Mouse (Mus musculus) small intestine, adult 2 months (tissue): ENCODE data around the gene Prlr. TPM values are rescaled to one million over a fixed set of nuclear protein-coding genes. Genes with fewer than 3 reads are reported as not detected.

ENCODE experiments used
- H3K27ac ChIP-seq: fragments of 200-500 bp; 2 replicates; pipeline ENCODE4 v1.5.1; 2012; ENCODE audit warnings: low read depth, low read length, control low read depth, inconsistent platforms; ENCODE audit not compliant: insufficient read depth
- H3K27me3 ChIP-seq: fragments of 200-500 bp; 2 replicates; pipeline ENCODE4 v1.6.1; 2012; ENCODE audit warnings: mild to moderate bottlenecking, moderate library complexity, low read length, inconsistent platforms; ENCODE audit not compliant: control insufficient read depth, insufficient read depth
- H3K36me3 ChIP-seq: fragments of 200-500 bp; 2 replicates; pipeline ENCODE4 v1.6.1; 2012; ENCODE audit warnings: mild to moderate bottlenecking, low read length, control low read depth, inconsistent platforms; ENCODE audit not compliant: control insufficient read depth, insufficient read depth
- H3K4me1 ChIP-seq: fragments of 200-500 bp; 2 replicates; pipeline ENCODE4 v1.6.1; 2012; ENCODE audit warnings: low read length, inconsistent platforms, mixed read lengths; ENCODE audit not compliant: control insufficient read depth, insufficient read depth, insufficient read length
- H3K4me3 ChIP-seq: fragments of 200-500 bp; 2 replicates; pipeline ENCODE4 v1.5.1; 2012; ENCODE audit warnings: low read depth, mild to moderate bottlenecking, control low read depth, inconsistent platforms, low read length, moderate library complexity
- CTCF ChIP-seq: fragments of 200-500 bp; IDR thresholded peaks from 2 replicates; pipeline ENCODE4 v1.5.1; 2012; ENCODE audit warnings: low read depth, mild to moderate bottlenecking, control low read depth, inconsistent platforms, low read length, moderate library complexity, mixed read lengths; ENCODE audit not compliant: insufficient replicate concordance, insufficient read length; ENCODE audit errors: extremely low read depth
- POLR2A ChIP-seq: fragments of 200-500 bp; IDR thresholded peaks from 2 replicates; pipeline ENCODE4 v1.6.1; 2012; ENCODE audit warnings: low read depth, mild to moderate bottlenecking, control low read depth, inconsistent platforms, low read length, moderate library complexity
- WGBS: fragments of 180-500 bp; shearing (Covaris S2); methylation state at CpG from one replicate; pipeline ENCODE4 v1.1.7; 2018; 5-methylcytosine and 5-hydroxymethylcytosine counted together
- polyA plus RNA-seq: library from polyadenylated mRNA; depleted of rRNA; stranded (reverse); fragments of >200 nt; gene quantifications from 2 replicates; pipeline ENCODE4 v1.2.3, GENCODE M21; 2012

Prlr gene
- polyA plus RNA-seq, 1 experiment = 44.0 TPM

DNA sequence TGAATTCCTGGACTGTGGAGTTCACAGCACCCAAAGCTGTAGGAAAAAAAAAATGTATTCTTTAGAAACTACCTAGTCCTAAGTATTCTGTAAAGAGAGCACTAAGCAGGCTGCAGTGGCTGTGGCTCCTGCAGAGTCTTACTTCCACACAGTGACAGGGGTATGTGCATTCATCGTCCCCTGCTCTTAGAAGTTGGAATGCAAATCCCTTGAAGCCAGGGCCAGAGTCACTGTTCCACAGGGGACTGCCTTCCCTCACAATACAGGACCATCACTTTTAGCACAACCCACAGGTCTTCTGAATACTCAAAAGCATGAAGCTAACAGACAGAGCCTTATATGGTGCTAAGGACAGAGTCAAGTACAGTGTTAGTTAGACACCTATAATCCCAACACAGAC lies 75.5 kb downstream of the Prlr start:
- no peaks in the 10 kb centered on the region for H3K4me1 ChIP-seq
- H3K27ac ChIP-seq = no peak overlapping the region
- no peak overlapping the region for H3K4me3 ChIP-seq
- H3K36me3 ChIP-seq = no peaks in the 10 kb centered on the region; the same call in 1 of the 2 replicates
- H3K27me3 ChIP-seq = no peaks in the 10 kb centered on the region
- TF ChIP-seq POLR2A = no peak
- TF ChIP-seq CTCF = no peak
- 84% methylated on average over 1 of the region's 1 CpGs for WGBS

DNA sequence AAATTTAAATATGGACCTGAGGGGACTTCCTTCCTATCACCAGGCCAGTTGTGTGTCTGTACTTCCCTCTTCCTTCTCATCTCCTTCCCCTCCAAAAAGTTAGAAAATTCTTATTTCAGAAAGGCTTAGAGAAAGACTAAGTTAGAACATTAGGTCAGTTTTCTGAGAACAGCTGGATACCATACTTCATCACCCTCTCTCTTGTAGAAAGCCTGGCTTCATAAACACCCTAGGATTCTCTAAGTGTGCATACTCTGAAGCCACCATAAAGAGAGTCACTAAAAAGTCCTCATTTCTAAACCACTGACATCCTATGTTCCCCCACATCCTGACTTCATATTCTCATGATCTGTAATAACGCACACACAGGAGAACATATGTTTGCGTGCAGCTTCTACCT lies 85.2 kb downstream of the Prlr start:
- Histone ChIP-seq H3K4me3 (no peak overlapping the region), H3K4me1 (no peaks in the 10 kb centered on the region), H3K27me3 (no peaks in the 10 kb centered on the region), H3K27ac (no peak overlapping the region), H3K36me3 (no peaks in the 10 kb centered on the region)
- WGBS = 97% methylated on average over 2 of the region's 2 CpGs
- TF ChIP-seq CTCF (no peak), POLR2A (no peak)

DNA sequence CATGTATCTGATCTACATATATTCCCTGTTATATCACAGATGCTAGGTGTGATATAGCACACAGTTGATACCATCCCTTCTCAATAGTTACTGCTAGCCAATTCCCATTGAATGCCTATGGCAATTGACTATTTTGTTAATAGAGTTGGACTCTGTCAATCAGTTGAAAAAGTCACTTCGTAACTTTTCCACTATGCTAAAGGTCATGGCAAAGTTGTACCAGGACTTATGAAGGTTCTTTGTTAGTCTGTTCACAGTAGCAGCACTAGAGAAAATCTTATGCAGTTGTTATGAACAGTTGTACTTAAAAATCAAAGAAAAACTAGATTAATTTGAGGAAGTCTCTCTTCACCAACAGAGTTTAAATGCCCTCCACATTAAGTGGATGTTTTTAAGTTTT lies 85.6 kb downstream of the Prlr start:
- no peaks in the 10 kb centered on the region for H3K36me3 ChIP-seq
- no peaks in the 10 kb centered on the region for H3K27me3 ChIP-seq
- WGBS = 81% methylated on average over 1 of the region's 1 CpGs
- no peak overlapping the region for H3K4me3 ChIP-seq
- no peak overlapping the region for H3K27ac ChIP-seq
- TF ChIP-seq CTCF (no peak), POLR2A (no peak)
- no peaks in the 10 kb centered on the region for H3K4me1 ChIP-seq

DNA sequence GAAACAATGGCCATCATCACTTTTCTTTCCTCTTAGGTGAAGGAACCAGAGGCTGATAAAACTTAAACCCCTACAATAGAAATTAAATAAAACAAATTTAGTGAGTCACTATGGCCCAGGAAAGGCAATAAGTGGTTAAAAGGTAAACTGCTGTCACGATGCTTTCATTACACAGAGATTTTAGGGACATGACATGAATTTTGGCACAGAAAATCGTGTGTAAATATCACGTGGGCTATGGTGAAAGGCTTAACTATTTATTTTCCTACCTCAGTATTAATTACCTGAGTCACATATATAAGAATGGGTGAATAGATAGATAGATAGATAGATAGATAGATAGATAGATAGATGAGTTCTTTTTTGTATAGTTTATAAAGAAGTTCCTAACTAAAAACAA lies 86.4 kb downstream of the Prlr start:
- 44% methylated on average over 3 of the region's 3 CpGs for WGBS
- H3K36me3 ChIP-seq = no peaks in the 10 kb centered on the region
- H3K27ac ChIP-seq = no peak overlapping the region
- H3K4me1 ChIP-seq = no peaks in the 10 kb centered on the region
- H3K27me3 ChIP-seq = no peaks in the 10 kb centered on the region
- TF ChIP-seq POLR2A (no peak), CTCF (no peak)
- H3K4me3 ChIP-seq = no peak overlapping the region

DNA sequence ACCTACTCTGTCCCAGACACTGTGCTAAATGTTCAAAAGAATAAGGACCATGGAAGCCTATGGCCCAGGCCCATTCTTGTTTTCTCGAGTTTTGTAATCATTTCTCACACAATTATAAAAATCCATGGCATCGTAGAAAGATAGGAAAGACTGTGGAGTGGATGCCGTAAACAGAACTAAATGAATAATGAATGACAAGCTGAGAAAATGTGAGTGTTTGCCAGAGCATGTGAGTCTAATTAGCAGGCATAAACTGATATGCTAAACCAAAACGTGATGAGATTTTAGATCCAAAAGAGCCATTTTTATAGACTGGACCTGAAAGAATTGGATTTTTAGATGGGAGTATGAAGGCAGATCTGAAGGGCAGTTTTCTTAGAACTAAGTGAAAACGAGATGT lies 87.8 kb downstream of the Prlr start:
- TF ChIP-seq POLR2A (no peak), CTCF (no peak)
- Histone ChIP-seq H3K36me3 (no peaks in the 10 kb centered on the region), H3K27ac (no peak overlapping the region), H3K4me1 (no peaks in the 10 kb centered on the region), H3K4me3 (no peak overlapping the region), H3K27me3 (no peaks in the 10 kb centered on the region)
- WGBS = 86% methylated on average over 5 of the region's 5 CpGs

DNA sequence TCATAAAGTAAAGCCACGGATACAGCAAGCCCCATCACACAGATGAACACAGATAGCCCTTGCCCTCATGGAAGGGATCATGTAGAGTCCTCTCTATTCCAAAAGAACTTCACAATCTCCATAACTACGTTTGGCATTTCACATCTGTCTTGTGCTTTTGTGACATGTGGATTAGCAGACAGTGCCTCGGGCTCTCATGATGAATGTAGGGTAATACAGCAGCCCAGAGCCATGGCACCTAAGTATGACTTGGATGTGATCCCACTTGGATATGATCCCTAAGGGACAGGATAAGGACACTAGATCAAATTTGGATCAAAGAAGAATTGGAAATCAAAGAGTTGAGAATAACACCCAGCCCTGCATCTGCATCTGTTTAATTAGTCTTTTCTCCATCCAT lies 90.2 kb downstream of the Prlr start:
- H3K27me3 ChIP-seq = no peaks in the 10 kb centered on the region
- H3K36me3 ChIP-seq = no peaks in the 10 kb centered on the region
- TF ChIP-seq POLR2A (no peak), CTCF (no peak)
- H3K4me1 ChIP-seq = no peaks in the 10 kb centered on the region
- no peak overlapping the region for H3K27ac ChIP-seq
- no peak overlapping the region for H3K4me3 ChIP-seq
- 45% methylated on average over 3 of the region's 3 CpGs for WGBS

DNA sequence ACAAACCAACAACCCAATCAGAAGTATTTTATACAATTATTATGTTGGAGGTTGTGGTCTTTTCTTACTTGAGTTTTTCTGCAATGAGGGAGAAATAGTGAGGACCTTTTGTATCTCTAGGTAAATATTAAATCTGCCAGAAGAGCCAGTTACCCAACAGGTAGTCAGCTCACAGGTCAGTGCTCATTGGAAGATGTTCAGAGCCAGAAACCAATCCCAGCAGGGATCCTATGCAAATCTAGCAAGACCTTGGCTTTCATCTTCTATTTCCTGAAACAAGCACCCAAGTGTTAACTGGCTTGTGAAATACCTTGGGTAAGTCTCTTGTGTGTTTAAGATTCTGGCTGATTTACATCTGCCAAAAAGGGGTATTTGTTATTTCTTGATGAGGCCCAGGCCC lies 99.3 kb downstream of the Prlr start:
- TF ChIP-seq CTCF (no peak), POLR2A (no peak)
- Histone ChIP-seq H3K27me3 (no peaks in the 10 kb centered on the region), H3K4me3 (no peak overlapping the region), H3K36me3 (no peaks in the 10 kb centered on the region), H3K4me1 (no peaks in the 10 kb centered on the region), H3K27ac (no peak overlapping the region)

DNA sequence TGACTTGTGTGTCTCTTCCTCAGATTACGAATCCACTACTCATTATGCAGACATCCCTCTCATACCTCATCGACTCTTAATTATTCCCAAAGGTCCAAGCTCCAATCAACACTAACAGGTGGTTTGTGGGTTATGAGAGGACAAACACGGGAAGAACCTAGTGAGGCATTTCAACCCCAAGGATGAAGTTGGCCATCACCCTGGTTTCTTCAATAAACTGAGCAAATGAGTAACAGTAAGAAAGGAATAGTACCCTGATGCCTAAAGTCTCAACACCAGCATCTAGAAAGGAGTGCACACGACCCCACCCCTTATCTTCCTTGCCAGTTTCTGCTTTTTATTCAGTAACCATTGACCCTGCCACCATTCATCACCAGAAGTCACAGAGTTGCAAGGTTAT lies 100.4 kb downstream of the Prlr start:
- Histone ChIP-seq H3K4me1 (no peaks in the 10 kb centered on the region), H3K36me3 (no peaks in the 10 kb centered on the region), H3K27me3 (no peaks in the 10 kb centered on the region), H3K4me3 (no peak overlapping the region), H3K27ac (no peak overlapping the region)
- TF ChIP-seq POLR2A = no peak
- TF ChIP-seq CTCF = no peak
- WGBS = 76% methylated on average over 4 of the region's 4 CpGs
